Mouse (Mus musculus) adrenal gland, postnatal 0 days (tissue): ENCODE measurements around the gene Kirrel3. TPM values are rescaled to one million over a fixed set of nuclear protein-coding genes. Genes with fewer than 3 reads are reported as not detected.

Experiments used
- polyA plus RNA-seq: library from polyadenylated mRNA; unstranded; fragments of >200 nt; fragmentation: Nextera tagmentation; extraction: Ambion mirVana; gene quantifications from 2 replicates; pipeline ENCODE4 v1.2.1, GENCODE M21; 2015

Gene Kirrel3
- polyA plus RNA-seq = 1.2 and 2.9 TPM in 2 replicates

GRCm38 (mm10) chr9:34485759-34486431, at the start of gene Kirrel3:
TSS of gene Kirrel3 (plus strand) at chr9:34485894.

